Mouse (Mus musculus): ENCODE results near the gene Ttbk1. TPM values are rescaled to one million over a fixed set of nuclear protein-coding genes. Genes with fewer than 3 reads are reported as not detected.

Gene Ttbk1
- 0.33 and 0.38 TPM in 2 replicates for polyA plus RNA-seq (2012; rRNA removed)

DNA sequence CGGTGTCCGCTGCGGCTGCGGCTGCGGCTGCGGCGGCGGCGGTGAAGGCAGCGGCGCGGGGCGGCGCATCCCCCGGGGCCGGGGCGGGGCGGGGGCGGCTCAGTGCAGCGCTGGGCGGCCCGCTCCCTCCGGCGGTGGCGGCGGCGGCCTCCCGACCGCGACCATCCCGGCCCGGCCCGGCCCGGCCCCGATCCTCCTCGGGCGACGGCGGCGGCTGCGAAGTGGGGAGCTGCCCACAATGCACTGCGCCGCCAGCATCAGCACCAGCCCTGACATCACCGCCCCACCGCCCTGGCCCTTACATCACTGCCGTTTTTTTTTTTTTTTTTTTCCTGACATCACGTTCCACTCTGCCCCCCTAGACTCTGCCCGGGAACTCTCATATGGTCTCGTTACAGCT is at the start of gene Ttbk1:
TSS of gene Ttbk1 (minus strand) at position 245 of the 400 bp plus-strand sequence.

DNA sequence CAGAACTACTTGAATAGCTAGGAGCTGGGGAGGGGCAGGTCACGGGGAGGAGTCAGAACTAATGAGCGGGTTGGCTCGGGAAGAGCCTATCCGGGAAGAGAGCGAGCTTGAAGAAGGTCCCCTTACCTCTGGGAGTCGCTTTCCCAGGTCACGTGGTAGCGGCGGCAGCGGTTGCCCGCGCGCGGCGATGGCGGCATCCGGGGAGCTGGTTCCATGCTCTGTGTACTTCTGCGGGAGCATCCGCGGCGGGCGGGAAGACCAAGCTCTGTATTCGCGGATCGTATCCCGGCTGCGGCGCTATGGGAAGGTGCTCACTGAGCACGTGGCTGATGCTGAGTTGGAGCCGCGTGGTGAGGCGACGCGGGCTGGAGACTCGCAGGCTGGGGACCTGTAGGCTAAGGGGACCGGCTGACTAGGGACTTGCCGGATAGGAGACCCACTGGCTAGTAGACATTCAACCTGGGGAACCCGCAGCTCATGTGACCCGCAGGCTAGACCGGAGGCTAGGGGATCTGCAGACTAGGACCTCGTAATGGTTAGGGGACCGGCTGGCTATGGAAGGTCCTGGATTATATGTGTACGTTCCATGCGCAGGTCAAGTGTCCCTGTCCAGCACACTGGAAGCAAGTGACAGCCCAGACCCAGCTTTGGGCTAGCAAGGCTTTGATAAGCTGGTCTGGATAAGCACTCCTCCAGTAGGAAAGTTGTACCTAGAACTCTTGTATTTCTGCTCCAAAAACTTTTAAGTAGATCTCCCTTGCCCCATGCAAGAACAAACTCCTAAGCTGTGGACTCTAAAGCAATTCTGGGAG is 9.4 kb upstream of the Ttbk1 start, which contains the start of gene Dnph1:
TSS of gene Dnph1 (plus strand) at position 89 of the 812 bp plus-strand sequence.

DNA sequence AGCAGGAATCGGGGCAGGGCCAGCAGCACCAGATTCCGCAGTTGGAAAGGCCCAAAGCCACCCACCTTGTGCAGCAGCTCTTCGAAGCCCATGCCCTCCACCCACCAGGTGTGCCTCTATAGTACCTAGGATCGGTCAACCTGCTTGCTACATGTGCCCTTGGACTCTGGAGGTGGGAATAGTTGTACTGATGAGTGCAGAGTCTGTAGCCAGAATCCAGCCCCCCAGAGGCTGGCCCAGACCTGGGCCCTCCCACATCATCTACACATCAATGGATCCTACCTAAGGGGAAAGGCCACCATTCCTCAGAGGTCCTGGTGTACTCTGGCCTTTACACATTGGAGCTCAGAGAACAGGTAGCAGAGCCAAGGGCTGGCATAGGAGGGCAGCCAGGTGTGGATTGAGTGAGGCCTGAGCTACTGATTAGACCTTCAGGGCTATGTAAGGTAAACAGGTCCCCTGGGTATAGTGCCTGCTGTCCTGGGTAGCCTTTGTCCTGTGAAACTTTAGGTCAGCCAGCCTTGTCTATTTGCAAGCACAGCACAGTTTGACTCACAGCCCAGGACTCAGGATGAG is 49.1 kb downstream of the Ttbk1 start, which contains the start of gene Slc22a7:
TSS of gene Slc22a7 (minus strand) at position 160 of the 576 bp plus-strand sequence.

DNA sequence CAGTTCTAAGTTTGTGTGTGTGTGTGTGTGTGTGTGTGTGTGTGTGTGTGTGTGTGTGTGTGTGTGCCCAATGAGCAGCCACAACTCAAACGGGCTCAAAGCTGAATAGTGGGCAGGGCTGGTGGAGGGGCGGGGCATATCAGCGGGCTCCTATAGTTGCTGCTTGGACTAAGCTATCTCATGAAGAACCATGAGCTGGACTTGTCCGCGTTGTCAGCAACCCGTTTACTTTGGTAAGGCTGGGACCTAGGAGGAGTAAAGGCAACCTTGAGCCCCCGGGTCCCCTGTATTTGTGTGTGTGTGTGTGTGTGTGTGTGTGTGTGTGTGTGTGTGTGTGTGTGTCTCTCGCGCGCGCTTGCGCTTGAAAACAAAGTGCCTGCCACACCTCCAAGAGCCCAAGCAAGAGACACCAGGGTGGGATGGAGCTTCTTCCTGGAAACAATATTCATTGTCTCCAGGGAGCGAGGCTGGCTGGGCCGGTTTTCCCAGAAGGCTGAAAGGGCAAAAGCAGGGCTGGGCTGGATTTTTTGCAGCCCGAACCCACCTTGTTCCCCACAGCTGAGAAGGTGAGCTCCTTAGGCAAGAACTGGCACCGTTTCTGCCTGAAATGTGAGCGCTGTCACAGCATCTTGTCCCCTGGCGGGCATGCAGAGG is 58.6 kb downstream of the Ttbk1 start, which contains the start of gene Crip3:
TSS of gene Crip3 (plus strand) at position 166 of the 654 bp plus-strand sequence.

Other genes starting within 250 kb of the Ttbk1 start
- gene Polr1c, start 239.6 kb downstream of the Ttbk1 start, polyA plus RNA-seq (2012; rRNA removed) = 70.9 and 83.1 TPM in 2 replicates
- gene Yipf3, start 239.6 kb downstream of the Ttbk1 start, polyA plus RNA-seq (2012; rRNA removed) = 332 and 400 TPM in 2 replicates
- gene Lrrc73, start 234.1 kb downstream of the Ttbk1 start, polyA plus RNA-seq (2012; rRNA removed) = 11.6 and 14.3 TPM in 2 replicates
- 95.7 and 100 TPM in 2 replicates for gene Tjap1, start 204.6 kb downstream of the Ttbk1 start, polyA plus RNA-seq (2012; rRNA removed)
- 1.9 and 3.8 TPM in 2 replicates for gene Dlk2, start 190.3 kb downstream of the Ttbk1 start, polyA plus RNA-seq (2012; rRNA removed)
- gene Abcc10, start 159.3 kb downstream of the Ttbk1 start, polyA plus RNA-seq (2012; rRNA removed) = 27.7 and 35.5 TPM in 2 replicates
- 21.4 and 22.3 TPM in 2 replicates for gene Zfp318, start 103.9 kb downstream of the Ttbk1 start, polyA plus RNA-seq (2012; rRNA removed)
- gene Crip3, start 58.7 kb downstream of the Ttbk1 start, polyA plus RNA-seq (2012; rRNA removed) = 12.5 and 15.5 TPM in 2 replicates
- not detected in 2 replicates for gene Slc22a7, start 49.2 kb downstream of the Ttbk1 start, polyA plus RNA-seq (2012; rRNA removed)
- gene Dnph1, start 9.0 kb upstream of the Ttbk1 start, polyA plus RNA-seq (2012; rRNA removed) = 14.5 and 20.1 TPM in 2 replicates
- gene Cul9, start 58.7 kb upstream of the Ttbk1 start, polyA plus RNA-seq (2012; rRNA removed) = 50.0 and 51.9 TPM in 2 replicates
- 385 and 401 TPM in 2 replicates for gene Srf, start 68.5 kb upstream of the Ttbk1 start, polyA plus RNA-seq (2012; rRNA removed)
- gene Ptk7, start 141.8 kb upstream of the Ttbk1 start, polyA plus RNA-seq (2012; rRNA removed) = 76.6 and 82.6 TPM in 2 replicates
- gene Klc4, start 158.3 kb upstream of the Ttbk1 start, polyA plus RNA-seq (2012; rRNA removed) = 31.2 and 40.1 TPM in 2 replicates
- gene Mrpl2, start 158.6 kb upstream of the Ttbk1 start, polyA plus RNA-seq (2012; rRNA removed) = 113 and 159 TPM in 2 replicates
- gene Cul7, start 162.7 kb upstream of the Ttbk1 start, polyA plus RNA-seq (2012; rRNA removed) = 110 and 114 TPM in 2 replicates
- gene Rrp36, start 186.7 kb upstream of the Ttbk1 start, polyA plus RNA-seq (2012; rRNA removed) = 41.9 and 48.7 TPM in 2 replicates
- gene Mea1, start 191.1 kb upstream of the Ttbk1 start, polyA plus RNA-seq (2012; rRNA removed) = 53.1 and 64.5 TPM in 2 replicates
- gene Klhdc3, start 193.2 kb upstream of the Ttbk1 start, polyA plus RNA-seq (2012; rRNA removed) = 121 and 137 TPM in 2 replicates
- 58.2 and 71.4 TPM in 2 replicates for gene Ppp2r5d, start 217.4 kb upstream of the Ttbk1 start, polyA plus RNA-seq (2012; rRNA removed)
- gene Pex6, start 223.8 kb upstream of the Ttbk1 start, polyA plus RNA-seq (2012; rRNA removed) = 117 and 140 TPM in 2 replicates
- gene Gnmt, start 241.5 kb upstream of the Ttbk1 start, polyA plus RNA-seq (2012; rRNA removed) = 3.6 and 8.5 TPM in 2 replicates